Mouse (Mus musculus) G1E (cell line): ENCODE measurements around the gene Sftpd. TPM values are rescaled to one million over a fixed set of nuclear protein-coding genes. Genes with fewer than 3 reads are reported as not detected.

ENCODE experiments used
- ATAC-seq: 2 replicates; pipeline ENCODE4 v1.8.0; 2016; ENCODE audit warnings: mild to moderate bottlenecking; ENCODE audit not compliant: insufficient number of reproducible peaks, poor library complexity, low FRiP score, severe bottlenecking; ENCODE audit errors: extremely low read depth
- DNase-seq: peaks from one replicate; pipeline ENCODE4 v3.0.0; 2012; ENCODE audit warnings: low spot score
- H3K27me3 ChIP-seq: 2 replicates; pipeline ENCODE4 v1.6.1; 2012; ENCODE audit warnings: mild to moderate bottlenecking, low read length, inconsistent platforms; ENCODE audit not compliant: insufficient read depth
- H3K36me3 ChIP-seq: replicated peaks from 2 replicates; pipeline ENCODE3; 2012; ENCODE audit warnings: mild to moderate bottlenecking, inconsistent platforms
- H3K4me1 ChIP-seq: 2 replicates; pipeline ENCODE4 v1.6.1; 2012; ENCODE audit warnings: low read depth, low read length, inconsistent platforms, mixed read lengths; ENCODE audit not compliant: insufficient read depth
- H3K4me3 ChIP-seq: 2 replicates; pipeline ENCODE4 v1.5.1; 2012; ENCODE audit warnings: low read depth, mild to moderate bottlenecking, inconsistent platforms, low read length, moderate library complexity, mixed read lengths
- H3K9me3 ChIP-seq: replicated peaks from 2 replicates; pipeline ENCODE4 v1.6.1; 2012; ENCODE audit warnings: inconsistent platforms
- CTCF ChIP-seq: IDR thresholded peaks from 2 replicates; pipeline ENCODE4 v1.5.1; 2012; ENCODE audit warnings: low read depth, low read length, inconsistent platforms, mixed read lengths
- GATA1 ChIP-seq: IDR thresholded peaks from 2 replicates; pipeline ENCODE4 v1.6.1; 2012; ENCODE audit warnings: borderline replicate concordance, low read length, inconsistent platforms, mixed read lengths
- GATA2 ChIP-seq: IDR thresholded peaks from 2 replicates; pipeline ENCODE4 v1.6.1; 2012; ENCODE audit warnings: low read depth, low read length, inconsistent platforms, borderline replicate concordance
- POLR2AphosphoS5 ChIP-seq: IDR thresholded peaks from 2 replicates; pipeline ENCODE4 v1.6.1; 2012; ENCODE audit warnings: low read depth, low read length, inconsistent platforms; ENCODE audit not compliant: insufficient replicate concordance
- TAL1 ChIP-seq: conservative IDR thresholded peaks from 2 replicates; pipeline ENCODE4 v1.6.1; 2012; ENCODE audit warnings: low read depth, low read length, inconsistent platforms, mixed read lengths
- polyA plus RNA-seq: library from polyadenylated mRNA; stranded (reverse); fragments of >175 nt; gene quantifications from 2 replicates; pipeline ENCODE4 v1.2.3, GENCODE M21; 2012
- total RNA-seq, 2 experiments: library from RNA; stranded (forward) in 1 of 2; stranded (reverse) in 1 of 2; fragments of 200-1000 nt in 1 of 2; fragments of >200 nt in 1 of 2; fragmentation: Nextera tagmentation in 1 of 2; gene quantifications; 2 replicates each; pipeline ENCODE4 v1.2.3; 2014 to 2017

Sftpd gene
- total and polyA plus RNA-seq, 3 experiments: 0.22 TPM; not detected in 2

GRCm38 (mm10) chr14:41146035-41146434 is 38.9 kb downstream of the Sftpd start:
- H3K9me3 ChIP-seq: no peaks in the 10 kb centered on the region
- no peaks in the 10 kb centered on the region for H3K36me3 ChIP-seq
- ATAC-seq (no peak), DNase-seq (no peak)
- no peaks in the 10 kb centered on the region for H3K27me3 ChIP-seq
- no peaks in the 10 kb centered on the region for H3K4me1 ChIP-seq
- no peak overlapping the region for H3K4me3 ChIP-seq
- TF ChIP-seq POLR2AphosphoS5 (no peak), TAL1 (no peak)

- no peaks in the 10 kb centered on the region for H3K27me3 ChIP-seq
- no peaks in the 10 kb centered on the region for H3K36me3 ChIP-seq
- no peak for TF ChIP-seq POLR2AphosphoS5
- no peak for TF ChIP-seq TAL1
- TF ChIP-seq GATA2: no peak
- TF ChIP-seq CTCF: no peak
- TF ChIP-seq GATA1: no peak
- no peak overlapping the region for H3K4me3 ChIP-seq
- no peaks in the 10 kb centered on the region for H3K4me1 ChIP-seq
- ATAC-seq (no peak), DNase-seq (no peak)
- no peaks in the 10 kb centered on the region for H3K9me3 ChIP-seq
Observed at GRCm38 (mm10) chr14:41140686-41141085, 44.3 kb downstream of the Sftpd start.

GRCm38 (mm10) chr14:41137006-41137405 is 47.9 kb downstream of the Sftpd start:
- Histone ChIP-seq H3K4me3 (no peak overlapping the region), H3K36me3 (no peaks in the 10 kb centered on the region), H3K4me1 (no peaks in the 10 kb centered on the region), H3K27me3 (no peaks in the 10 kb centered on the region), H3K9me3 (no peaks in the 10 kb centered on the region)
- DNase-seq (no peak), ATAC-seq (no peak)
- TF ChIP-seq POLR2AphosphoS5 (no peak), TAL1 (no peak), CTCF (no peak), GATA2 (no peak)

- Histone ChIP-seq H3K4me3 (no peak within 1 kb of the TSS), H3K4me1 (no peaks in the 10 kb centered on the region), H3K27me3 (no peaks in the 10 kb centered on the region; the same call in 1 of the 2 replicates), H3K9me3 (no peaks in the 10 kb centered on the region), H3K36me3 (no peaks in the 10 kb centered on the region)
- DNase-seq (no peak), ATAC-seq (no peak)
- TF ChIP-seq POLR2AphosphoS5 (no peak), GATA2 (no peak), CTCF (no peak), GATA1 (no peak), TAL1 (no peak)
Observed at GRCm38 (mm10) chr14:41131540-41131939, 53.4 kb downstream of the Sftpd start, which contains the start of gene Sftpa1. Gene Sftpa1, plus strand, starts transcription at chr14:41131782.

GRCm38 (mm10) chr14:41127997-41128396 is 57.0 kb downstream of the Sftpd start:
- Histone ChIP-seq H3K27me3 (no peaks in the 10 kb centered on the region; the same call in 1 of the 2 replicates), H3K4me1 (no peaks in the 10 kb centered on the region), H3K36me3 (no peaks in the 10 kb centered on the region), H3K9me3 (no peaks in the 10 kb centered on the region), H3K4me3 (no peak overlapping the region)
- no peak for TF ChIP-seq GATA2
- TF ChIP-seq POLR2AphosphoS5: no peak
- TF ChIP-seq TAL1: no peak
- no peak for TF ChIP-seq CTCF
- ATAC-seq (no peak), DNase-seq (no peak)

GRCm38 (mm10) chr14:41124683-41125082 is 60.3 kb downstream of the Sftpd start:
- no peak overlapping the region for H3K4me3 ChIP-seq
- DNase-seq: no peak
- no peak for ATAC-seq
- H3K9me3 ChIP-seq: no peaks in the 10 kb centered on the region
- no peaks in the 10 kb centered on the region for H3K36me3 ChIP-seq
- no peaks in the 10 kb centered on the region for H3K4me1 ChIP-seq
- no peaks in the 10 kb centered on the region for H3K27me3 ChIP-seq
- TF ChIP-seq GATA1: no peak
- TF ChIP-seq GATA2: no peak
- no peak for TF ChIP-seq POLR2AphosphoS5
- TF ChIP-seq CTCF: no peak
- TF ChIP-seq TAL1: no peak

Other genes starting within 250 kb of the Sftpd start
- gene Tspan14, start 218.3 kb downstream of the Sftpd start, total RNA-seq (2014; fragmentation: Nextera tagmentation): 32.3 and 36.3 TPM in 2 replicates
- gene Tspan14, start 218.3 kb downstream of the Sftpd start, total RNA-seq (2017): 23.4 and 27.2 TPM in 2 replicates
- 7.5 and 10.3 TPM in 2 replicates for gene Tspan14, start 218.3 kb downstream of the Sftpd start, polyA plus RNA-seq
- 101 and 113 TPM in 2 replicates for gene Fam213a, start 171.4 kb downstream of the Sftpd start, total RNA-seq (2014; fragmentation: Nextera tagmentation)
- 57.9 and 59.7 TPM in 2 replicates for gene Fam213a, start 171.4 kb downstream of the Sftpd start, total RNA-seq (2017)
- 9.4 and 12.5 TPM in 2 replicates for gene Fam213a, start 171.4 kb downstream of the Sftpd start, polyA plus RNA-seq
- gene Dydc2, start 115.9 kb downstream of the Sftpd start, total RNA-seq (2014; fragmentation: Nextera tagmentation): not detected in 2 replicates
- not detected in 2 replicates for gene Dydc2, start 115.9 kb downstream of the Sftpd start, total RNA-seq (2017)
- gene Dydc2, start 115.9 kb downstream of the Sftpd start, polyA plus RNA-seq: not detected in 2 replicates
- gene Dydc1, start 112.2 kb downstream of the Sftpd start, total RNA-seq (2014; fragmentation: Nextera tagmentation): not detected in 2 replicates
- not detected in 2 replicates for gene Dydc1, start 112.2 kb downstream of the Sftpd start, total RNA-seq (2017)
- gene Dydc1, start 112.2 kb downstream of the Sftpd start, polyA plus RNA-seq: not detected in 2 replicates
- gene Mat1a, start 80.1 kb downstream of the Sftpd start, total RNA-seq (2014; fragmentation: Nextera tagmentation): not detected in 2 replicates
- 0.06 and 0.11 TPM in 2 replicates for gene Mat1a, start 80.1 kb downstream of the Sftpd start, total RNA-seq (2017)
- not detected in 2 replicates for gene Mat1a, start 80.1 kb downstream of the Sftpd start, polyA plus RNA-seq
- gene Sftpa1, start 53.4 kb downstream of the Sftpd start, total RNA-seq (2014; fragmentation: Nextera tagmentation): not detected in 2 replicates
- 0.22 TPM in 1 of 2 replicates, not detected in the other for gene Sftpa1, start 53.4 kb downstream of the Sftpd start, total RNA-seq (2017)
- gene Sftpa1, start 53.4 kb downstream of the Sftpd start, polyA plus RNA-seq: not detected in 2 replicates
- not detected in 2 replicates for gene Mbl1, start 33.7 kb downstream of the Sftpd start, total RNA-seq (2014; fragmentation: Nextera tagmentation)
- 0.60 TPM in 1 of 2 replicates, not detected in the other for gene Mbl1, start 33.7 kb downstream of the Sftpd start, total RNA-seq (2017)
- gene Mbl1, start 33.7 kb downstream of the Sftpd start, polyA plus RNA-seq: not detected in 2 replicates
- not detected in 2 replicates for gene Gm2832, start 93.7 kb upstream of the Sftpd start, total RNA-seq (2014; fragmentation: Nextera tagmentation)
- 0.06 TPM in 1 of 2 replicates, not detected in the other for gene Gm2832, start 93.7 kb upstream of the Sftpd start, total RNA-seq (2017)
- not detected in 2 replicates for gene Gm2832, start 93.7 kb upstream of the Sftpd start, polyA plus RNA-seq
- gene Gm5798, start 163.5 kb upstream of the Sftpd start, total RNA-seq (2014; fragmentation: Nextera tagmentation): not detected in 2 replicates
- gene Gm5798, start 163.5 kb upstream of the Sftpd start, total RNA-seq (2017): not detected in 2 replicates
- not detected in 2 replicates for gene Gm5798, start 163.5 kb upstream of the Sftpd start, polyA plus RNA-seq
- not detected in 2 replicates for gene Gm7945, start 201.2 kb upstream of the Sftpd start, total RNA-seq (2014; fragmentation: Nextera tagmentation)
- gene Gm7945, start 201.2 kb upstream of the Sftpd start, total RNA-seq (2017): 0.22 and 0.46 TPM in 2 replicates
- gene Gm7945, start 201.2 kb upstream of the Sftpd start, polyA plus RNA-seq: not detected in 2 replicates
- gene Gm6482, start 223.1 kb upstream of the Sftpd start, total RNA-seq (2014; fragmentation: Nextera tagmentation): not detected in 2 replicates
- 0.16 TPM in 1 of 2 replicates, not detected in the other for gene Gm6482, start 223.1 kb upstream of the Sftpd start, total RNA-seq (2017)
- gene Gm6482, start 223.1 kb upstream of the Sftpd start, polyA plus RNA-seq: not detected in 2 replicates